ENCODE assay signal across 1 mouse cellular context in the genomic region with DNA sequence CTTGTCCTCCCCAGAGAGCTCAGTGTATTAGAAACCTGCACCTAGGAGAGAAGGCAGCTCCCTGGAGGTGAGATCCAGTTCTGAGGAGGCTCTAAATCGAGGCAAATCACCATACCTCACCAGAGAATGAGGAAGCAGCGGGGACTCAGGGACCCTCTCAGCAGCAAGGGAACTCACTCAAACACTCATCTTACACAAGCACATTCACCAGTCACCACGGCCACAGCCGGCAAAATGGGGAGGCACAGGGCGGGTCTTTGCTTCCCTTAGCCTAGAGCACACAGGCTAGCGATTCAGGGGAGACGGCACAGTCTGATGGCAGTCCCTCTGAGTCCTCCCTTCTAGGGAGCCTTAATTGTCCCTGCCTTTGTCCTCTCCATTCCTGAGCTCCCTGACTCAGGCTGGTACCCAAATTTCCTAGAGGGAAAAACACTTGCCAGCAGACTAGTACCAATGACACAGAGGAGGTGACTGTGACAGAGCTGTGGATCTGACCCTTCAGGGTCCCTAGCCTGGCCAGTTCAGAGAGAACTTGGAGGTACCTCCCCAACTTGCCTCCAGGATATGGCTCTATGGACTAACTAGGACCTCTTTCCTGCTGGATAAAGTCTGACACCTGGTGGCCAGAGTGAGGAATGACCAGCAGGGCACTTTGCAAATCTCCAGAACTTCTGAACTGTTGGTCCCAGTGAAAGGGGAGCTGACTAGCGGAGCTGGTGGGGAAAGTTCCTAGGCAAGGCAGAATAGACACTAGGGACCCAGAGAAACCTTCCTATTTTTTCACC.
TF ChIP-seq lines count a peak whose summit lies in the region.

No protein-coding gene starts in this region.

TF ChIP-seq in MEL, 35 proteins besides CTCF, POLR2A, EP300 and RAD21 (continued from another document):
- no peak for TF ChIP-seq E2F4 (IDR thresholded peaks at IDR 0.05; ENCODE audit: borderline replicate concordance, low read depth, low read length)
- TF ChIP-seq SIN3A (IDR thresholded peaks at IDR 0.05; ENCODE audit: low read length) = peak; percentile 78
- peak; percentile 48; the same call in 1 of the 2 replicates for TF ChIP-seq ELF1 (IDR thresholded peaks at IDR 0.05; ENCODE audit: low read depth, low read length)
- TF ChIP-seq NRF1 (IDR thresholded peaks at IDR 0.05; ENCODE audit: insufficient read depth, low read depth, low read length, poor library complexity, severe bottlenecking) = no peak
- no peak for TF ChIP-seq NELFE (IDR thresholded peaks at IDR 0.05; ENCODE audit: low read depth, low read length)
- TF ChIP-seq JUND (IDR thresholded peaks at IDR 0.05; ENCODE audit: low read depth, low read length) = no peak; the same call in 1 of the 2 replicates
- peak; percentile 98 for TF ChIP-seq SMC3 (IDR thresholded peaks at IDR 0.05; ENCODE audit: low read depth, low read length)
- TF ChIP-seq MXI1 (IDR thresholded peaks at IDR 0.05; ENCODE audit: low read depth, low read length) = peak; percentile 55; the same call in 1 of the 2 replicates
- TF ChIP-seq RCOR1 (IDR thresholded peaks at IDR 0.05; ENCODE audit: low read depth, low read length) = no peak
- TF ChIP-seq KAT2A (conservative IDR thresholded peaks at IDR 0.05; ENCODE audit: low read depth, low read length) = no peak
- TF ChIP-seq ZMIZ1 (IDR thresholded peaks at IDR 0.05; ENCODE audit: low read depth, low read length) = no peak
- peak; percentile 94 for TF ChIP-seq ZC3H11A (IDR thresholded peaks at IDR 0.05; ENCODE audit: low read depth, low read length)
- TF ChIP-seq USF1 (IDR thresholded peaks at IDR 0.05; ENCODE audit: low read depth, low read length) = 0 out of 2 replicates have a peak, but pooled peaks have one; percentile 8
- no peak for TF ChIP-seq TAL1 (IDR thresholded peaks at IDR 0.05; ENCODE audit: low read length)
- no peak for TF ChIP-seq MYB (IDR thresholded peaks at IDR 0.05; ENCODE audit: low read depth, low read length)
- no peak for TF ChIP-seq GABPA (IDR thresholded peaks at IDR 0.05; ENCODE audit: low read depth, low read length)
- no peak for TF ChIP-seq TCF12 (IDR thresholded peaks at IDR 0.05; ENCODE audit: low read depth, low read length)
- no peak for TF ChIP-seq USF2 (IDR thresholded peaks at IDR 0.05; ENCODE audit: borderline replicate concordance in 1 of 2, insufficient read depth in 1 of 2, low read depth in 1 of 2, low read length in 2 of 2)
- no peak for TF ChIP-seq MYC (IDR thresholded peaks at IDR 0.05; ENCODE audit: low read depth, low read length)
- TF ChIP-seq ZNF384 (IDR thresholded peaks at IDR 0.05; ENCODE audit: low read depth, low read length) = no peak
- TF ChIP-seq POLR2AphosphoS2 (IDR thresholded peaks at IDR 0.05; ENCODE audit: low read length) = no peak
- TF ChIP-seq UBTF (IDR thresholded peaks at IDR 0.05; ENCODE audit: borderline replicate concordance, insufficient read depth, low read depth, low read length) = no peak
- peak; percentile 48; the same call in 1 of the 2 replicates for TF ChIP-seq ZKSCAN1 (IDR thresholded peaks at IDR 0.05; ENCODE audit: low read depth, low read length)
- TF ChIP-seq GATA1 (IDR thresholded peaks at IDR 0.05; ENCODE audit: low read depth, low read length) = no peak
- TF ChIP-seq HCFC1 (IDR thresholded peaks at IDR 0.05; ENCODE audit: low read depth, low read length) = 0 out of 2 replicates have a peak, but pooled peaks have one; percentile 38
TF ChIP-seq in MEL: peak in this region for 10.
